Mouse (Mus musculus) embryonic facial prominence, embryonic 14.5 days (tissue): Measurements from ENCODE around the gene Ankrd33b. TPM values are rescaled to one million over a fixed set of nuclear protein-coding genes. Genes with fewer than 3 reads are reported as not detected.

Source experiments
- ATAC-seq: fragments of 200-750 bp; cut with Nextera tagmentation; 2 replicates; pipeline ENCODE4 v1.8.0; 2017; ENCODE audit warnings: low read depth, moderate number of reproducible peaks, moderate TSS enrichment
- DNase-seq: peaks from one replicate; pipeline ENCODE4 v3.0.0-alpha.2; 2015; ENCODE audit warnings: low spot score
- H3K27ac ChIP-seq: fragments of 300-500 bp; sonication (generic); replicated peaks from 2 replicates; pipeline ENCODE4 v1.5.1; 2014; ENCODE audit warnings: low read depth, mild to moderate bottlenecking, low read length, moderate library complexity
- H3K27me3 ChIP-seq: fragments of 300-500 bp; sonication (generic); replicated peaks from 2 replicates; pipeline ENCODE4 v1.6.1; 2014; ENCODE audit warnings: low read length; ENCODE audit not compliant: control insufficient read depth, insufficient read depth
- H3K36me3 ChIP-seq: fragments of 300-500 bp; sonication (generic); 2 replicates; pipeline ENCODE4 v1.6.1; 2014; ENCODE audit warnings: low read length, mixed read lengths; ENCODE audit not compliant: control insufficient read depth, insufficient read depth
- H3K4me1 ChIP-seq: fragments of 300-500 bp; sonication (generic); 2 replicates; pipeline ENCODE4 v1.6.1; 2014; ENCODE audit warnings: antibody characterized with exemption, low read length; ENCODE audit not compliant: control insufficient read depth, insufficient read depth
- H3K4me2 ChIP-seq: fragments of 300-500 bp; sonication (generic); 2 replicates; pipeline ENCODE4 v1.6.1; 2014; ENCODE audit warnings: low read depth, mild to moderate bottlenecking, low read length, moderate library complexity, mixed read lengths
- H3K4me3 ChIP-seq: fragments of 300-500 bp; sonication (generic); 2 replicates; pipeline ENCODE4 v1.5.1; 2014; ENCODE audit warnings: low read depth, mild to moderate bottlenecking, low read length
- H3K9ac ChIP-seq: fragments of 300-500 bp; sonication (generic); 2 replicates; pipeline ENCODE4 v1.6.1; 2014; ENCODE audit warnings: low read depth, mild to moderate bottlenecking, low read length, moderate library complexity, mixed read lengths
- H3K9me3 ChIP-seq: fragments of 300-500 bp; sonication (generic); 2 replicates; pipeline ENCODE4 v1.6.1; 2016; ENCODE audit warnings: low read length; ENCODE audit not compliant: control insufficient read depth
- WGBS: fragments of 180-500 bp; shearing (Covaris S2); extraction: QIAGEN DNeasy Blood & Tissue Kit; methylation state at CpG from one replicate; pipeline ENCODE4 v1.1.7; 2014; 5-methylcytosine and 5-hydroxymethylcytosine counted together
- polyA plus RNA-seq: library from polyadenylated mRNA; unstranded; fragments of >200 nt; fragmentation: Nextera tagmentation; extraction: Ambion mirVana; gene quantifications from 2 replicates; pipeline ENCODE4 v1.2.1, GENCODE M21; 2014

Gene Ankrd33b
- polyA plus RNA-seq, 1 experiment from 2014 or later = 1.1 TPM

DNA sequence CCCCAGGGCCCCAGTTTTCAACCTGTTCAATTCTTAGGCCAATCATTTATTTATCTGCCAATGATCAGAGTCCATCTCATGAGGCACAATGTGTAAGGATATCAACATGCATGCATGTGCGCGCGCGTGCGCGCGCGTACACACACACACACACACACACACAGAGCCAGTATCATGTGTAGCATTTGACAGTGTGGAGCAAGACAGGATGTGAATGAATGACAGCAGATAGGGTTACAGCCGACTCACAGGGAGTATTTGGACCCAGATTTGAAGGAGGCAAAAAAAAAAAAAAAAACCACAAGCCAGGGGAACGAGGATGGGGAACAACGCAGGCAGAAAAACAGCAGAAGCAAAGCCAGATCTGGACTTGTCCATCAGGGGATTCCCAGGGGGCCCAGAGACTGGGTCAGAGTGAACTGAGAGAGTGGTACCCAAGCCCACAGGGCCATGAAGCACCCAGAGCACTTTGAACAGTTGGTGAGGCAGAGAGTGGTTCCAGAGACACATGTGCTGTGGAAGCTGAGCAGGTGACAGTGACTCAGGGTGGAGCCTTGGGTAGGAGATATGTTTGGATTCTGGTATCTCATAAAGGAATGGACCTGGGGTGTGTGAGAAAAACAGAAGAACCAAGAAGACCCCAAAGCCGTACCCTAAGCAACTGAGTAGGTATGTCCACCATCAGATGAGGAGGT, 41.7 kb downstream of the Ankrd33b start:
- no peaks in the 10 kb centered on the region for H3K27me3 ChIP-seq
- no peak overlapping the region for H3K4me3 ChIP-seq
- H3K27ac ChIP-seq = no peak overlapping the region
- H3K4me1 ChIP-seq = no peaks in the 10 kb centered on the region
- no peak for ATAC-seq
- WGBS = 87% methylated on average over 12 of the region's 12 CpGs
- no peaks in the 10 kb centered on the region for H3K36me3 ChIP-seq
- H3K9ac ChIP-seq = no peak overlapping the region
- no peak for DNase-seq
- no peak overlapping the region for H3K4me2 ChIP-seq
- H3K9me3 ChIP-seq = no peaks in the 10 kb centered on the region

DNA sequence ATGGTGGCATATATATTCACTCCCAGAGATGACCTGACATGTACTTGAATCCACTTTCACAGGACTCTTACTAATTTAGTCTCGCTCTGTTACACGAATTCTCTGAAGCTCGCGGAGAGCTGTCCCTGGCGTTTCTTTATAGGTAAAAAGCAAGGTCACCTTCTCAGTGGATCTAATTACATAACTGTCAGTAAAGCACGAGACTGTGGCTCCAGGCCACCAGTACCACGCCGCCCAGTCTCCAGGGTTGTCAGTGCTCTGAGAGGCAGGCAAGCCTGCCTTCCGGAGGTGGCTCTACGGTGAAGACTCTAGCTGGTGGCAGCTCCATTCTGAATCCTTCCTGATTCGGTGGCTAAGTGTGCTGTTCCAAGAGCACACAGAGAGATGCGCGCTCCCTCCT, 43.0 kb downstream of the Ankrd33b start:
- 72% methylated on average over 13 of the region's 13 CpGs for WGBS
- ATAC-seq (no peak), DNase-seq (no peak)
- no peaks in the 10 kb centered on the region for H3K27me3 ChIP-seq
- no peaks in the 10 kb centered on the region for H3K36me3 ChIP-seq
- no peak overlapping the region for H3K4me2 ChIP-seq
- no peaks in the 10 kb centered on the region for H3K9me3 ChIP-seq
- H3K4me1 ChIP-seq = no peaks in the 10 kb centered on the region
- no peak overlapping the region for H3K4me3 ChIP-seq
- H3K9ac ChIP-seq = no peak overlapping the region
- no peak overlapping the region for H3K27ac ChIP-seq

DNA sequence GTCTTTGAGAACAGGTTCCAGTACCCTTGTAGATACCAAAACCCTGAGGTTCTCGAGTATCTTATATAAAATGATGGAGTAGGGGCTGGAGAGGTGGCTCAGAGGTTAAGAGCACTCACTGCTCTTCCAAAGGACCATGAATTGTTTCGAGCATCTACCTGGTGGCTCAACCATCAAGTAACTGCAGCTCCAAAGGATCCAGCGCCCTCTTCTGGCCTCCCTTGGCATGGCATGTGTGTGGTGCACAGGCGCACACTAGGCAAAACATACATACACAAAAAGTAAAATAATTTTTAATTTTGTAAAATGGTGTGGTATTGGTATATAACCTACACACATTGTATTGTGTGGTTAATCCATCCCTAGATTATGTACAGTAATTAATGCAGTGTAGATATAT, 43.8 kb downstream of the Ankrd33b start:
- H3K4me1 ChIP-seq = peaks cover 7% of the 10 kb centered on the region; the same call in 1 of the 2 replicates
- H3K27me3 ChIP-seq = no peaks in the 10 kb centered on the region
- WGBS = 77% methylated on average over 4 of the region's 4 CpGs
- DNase-seq = no peak
- no peak overlapping the region for H3K4me2 ChIP-seq
- no peak overlapping the region for H3K27ac ChIP-seq
- no peaks in the 10 kb centered on the region for H3K36me3 ChIP-seq
- no peaks in the 10 kb centered on the region for H3K9me3 ChIP-seq
- no peak overlapping the region for H3K9ac ChIP-seq
- H3K4me3 ChIP-seq = no peak overlapping the region
- ATAC-seq = no peak

DNA sequence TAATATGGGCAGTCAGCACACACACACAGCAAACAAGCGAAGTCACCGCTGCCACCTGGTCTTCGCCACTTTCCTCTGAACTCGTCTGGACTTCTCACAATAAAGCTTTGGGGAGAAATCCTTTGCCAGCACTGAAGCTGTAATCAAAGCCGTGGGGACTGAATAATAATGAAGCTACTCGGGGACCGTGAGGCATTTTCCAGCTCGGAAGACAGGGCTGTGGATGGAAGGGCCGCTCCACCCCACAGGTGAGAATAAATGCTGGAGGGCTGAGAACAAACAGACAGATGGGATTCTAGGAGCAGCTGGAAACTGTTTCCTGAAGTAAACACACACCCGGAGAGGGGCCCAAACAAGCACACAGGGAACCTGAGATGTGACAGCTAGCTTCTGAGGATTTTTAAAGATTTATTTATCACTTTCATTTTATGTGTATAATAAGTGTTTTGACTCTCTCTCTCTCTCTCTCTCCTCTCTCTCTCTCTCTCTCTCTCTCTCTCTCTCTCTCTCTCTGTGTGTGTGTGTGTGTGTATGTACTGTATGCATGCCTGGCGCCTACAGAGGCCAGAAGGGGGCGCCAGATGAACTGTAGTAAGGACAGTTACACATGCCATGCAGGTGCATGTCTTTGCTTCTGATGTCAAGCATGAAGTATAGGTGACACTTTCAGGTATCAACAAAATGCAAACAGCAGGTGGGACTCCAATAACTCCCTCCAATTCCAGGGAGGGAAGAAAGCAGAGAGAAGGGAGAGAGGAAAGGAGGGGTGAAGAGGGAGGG, 46.7 kb downstream of the Ankrd33b start:
- ATAC-seq = no peak
- Histone ChIP-seq H3K4me2 (no peak overlapping the region), H3K4me1 (peaks cover 20% of the 10 kb centered on the region), H3K27me3 (no peaks in the 10 kb centered on the region), H3K27ac (no peak overlapping the region), H3K9ac (no peak overlapping the region), H3K9me3 (no peaks in the 10 kb centered on the region), H3K36me3 (no peaks in the 10 kb centered on the region), H3K4me3 (no peak overlapping the region)
- WGBS = 58% methylated on average over 12 of the region's 12 CpGs
- no peak for DNase-seq

DNA sequence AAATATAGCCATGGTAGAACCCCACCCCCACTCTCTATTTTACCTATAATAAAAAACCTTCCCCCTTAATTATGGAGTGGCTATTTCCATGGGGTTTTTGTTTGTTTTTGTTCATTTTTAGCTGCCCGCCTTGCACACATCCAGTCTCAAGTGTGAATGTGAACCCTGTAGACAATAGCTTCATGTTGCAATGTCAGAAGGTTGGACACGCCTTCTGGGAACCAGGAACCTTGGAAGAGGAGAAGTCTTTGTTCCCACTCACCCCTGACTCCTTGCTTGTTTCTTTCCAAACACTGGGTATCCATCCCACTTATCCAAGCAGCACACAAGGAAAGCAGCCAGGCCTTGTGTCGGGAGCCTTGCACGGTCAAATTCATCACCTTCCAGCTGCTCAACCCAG, 48.5 kb downstream of the Ankrd33b start:
- peak overlapping the region; percentile 84 for H3K27ac ChIP-seq
- no peaks in the 10 kb centered on the region for H3K9me3 ChIP-seq
- 44% methylated on average over 4 of the region's 4 CpGs for WGBS
- peaks cover 20% of the 10 kb centered on the region for H3K4me1 ChIP-seq
- ATAC-seq (0 out of 2 replicates have a peak, but pooled peaks have one; percentile 10), DNase-seq (no peak)
- no peak overlapping the region for H3K4me2 ChIP-seq
- no peaks in the 10 kb centered on the region for H3K36me3 ChIP-seq
- H3K4me3 ChIP-seq = no peak overlapping the region
- H3K27me3 ChIP-seq = no peaks in the 10 kb centered on the region
- no peak overlapping the region for H3K9ac ChIP-seq

DNA sequence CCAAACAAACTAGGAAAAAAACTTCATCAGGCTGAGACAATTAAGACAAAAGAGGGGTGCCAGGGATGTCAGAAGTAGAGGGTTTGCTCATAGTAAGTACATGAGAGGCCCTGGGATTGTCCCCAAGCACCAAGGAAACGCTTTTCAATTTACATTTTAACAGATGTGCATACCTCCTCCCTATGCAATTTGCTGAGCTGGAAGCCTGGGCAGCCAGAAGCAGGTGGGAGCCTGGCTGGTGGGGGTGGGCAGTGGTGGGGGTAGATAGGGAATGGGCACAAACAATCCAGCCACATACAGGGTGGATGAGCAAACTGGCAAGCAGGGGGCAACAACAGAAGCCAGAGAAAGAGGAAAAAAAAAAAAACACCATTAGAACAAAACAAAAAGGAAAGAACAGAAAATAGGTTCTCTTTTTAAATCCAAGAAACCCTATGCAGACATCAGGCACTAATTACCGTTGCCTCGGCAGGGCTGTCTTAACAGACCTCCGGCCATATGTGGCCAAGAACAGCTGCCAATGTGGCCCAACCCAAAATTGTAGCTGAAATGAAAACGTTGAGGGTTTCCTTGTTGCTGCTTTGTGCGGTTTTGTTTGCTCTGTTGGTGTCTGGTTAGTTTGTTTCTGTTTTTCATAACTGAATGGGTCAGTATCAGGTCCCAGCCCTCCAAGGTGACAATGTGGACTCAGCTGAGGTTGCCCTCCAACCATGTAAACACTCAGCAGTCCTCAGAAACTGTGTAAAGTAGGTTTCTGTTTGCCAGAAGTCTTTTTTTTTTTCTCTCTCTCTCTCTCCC, 49.2 kb downstream of the Ankrd33b start:
- Histone ChIP-seq H3K4me3 (no peak overlapping the region), H3K36me3 (no peaks in the 10 kb centered on the region), H3K9ac (no peak overlapping the region), H3K27me3 (no peaks in the 10 kb centered on the region), H3K4me2 (peak overlapping the region; percentile 26; the same call in 1 of the 2 replicates), H3K27ac (peak overlapping the region; percentile 84), H3K9me3 (no peaks in the 10 kb centered on the region), H3K4me1 (peaks cover 20% of the 10 kb centered on the region)
- DNase-seq = peak; percentile 92
- WGBS = 16% methylated on average over 6 of the region's 6 CpGs
- ATAC-seq = peak; percentile 50; the same call in 1 of the 2 replicates

DNA sequence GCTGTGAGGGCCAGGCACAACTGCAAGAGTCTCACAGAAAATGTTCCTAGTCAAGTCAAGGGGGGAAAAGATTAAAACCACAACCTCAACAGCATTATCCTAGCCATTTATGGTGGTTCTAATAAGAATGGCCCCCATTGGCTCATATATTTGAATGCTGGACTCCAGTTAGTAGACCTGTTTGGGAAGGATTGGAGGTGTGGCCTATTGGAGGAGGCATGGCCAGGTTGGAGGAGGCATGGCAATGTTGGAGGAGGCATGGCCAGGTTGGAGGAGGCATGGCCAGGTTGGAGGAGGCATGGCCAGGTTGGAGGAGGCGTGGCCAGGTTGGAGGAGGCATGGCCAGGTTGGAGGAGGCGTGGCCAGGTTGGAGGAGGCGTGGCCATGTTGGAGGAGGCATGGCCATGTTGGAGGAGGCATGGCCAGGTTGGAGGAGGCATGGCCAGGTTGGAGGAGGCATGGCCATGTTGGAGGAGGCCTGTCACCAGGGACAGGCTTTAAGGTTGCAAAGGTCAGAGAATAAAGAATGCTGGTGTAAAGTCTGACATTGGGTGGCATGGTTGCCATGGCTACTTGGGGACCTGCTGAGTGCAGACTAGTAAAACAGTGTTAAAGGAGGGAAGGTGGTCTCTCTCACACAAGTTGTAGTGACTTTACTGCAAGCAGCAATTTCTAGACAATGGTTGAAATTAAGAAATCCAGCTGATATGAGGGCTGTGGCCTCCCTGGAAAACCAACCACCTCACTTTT, 50.3 kb downstream of the Ankrd33b start:
- Histone ChIP-seq H3K4me3 (no peak overlapping the region), H3K4me1 (peaks cover 20% of the 10 kb centered on the region), H3K27me3 (no peaks in the 10 kb centered on the region), H3K27ac (peak overlapping the region; percentile 84), H3K9me3 (no peaks in the 10 kb centered on the region), H3K4me2 (no peak overlapping the region), H3K36me3 (no peaks in the 10 kb centered on the region), H3K9ac (no peak overlapping the region)
- 95% methylated on average over 3 of the region's 3 CpGs for WGBS
- no peak for ATAC-seq
- no peak for DNase-seq

DNA sequence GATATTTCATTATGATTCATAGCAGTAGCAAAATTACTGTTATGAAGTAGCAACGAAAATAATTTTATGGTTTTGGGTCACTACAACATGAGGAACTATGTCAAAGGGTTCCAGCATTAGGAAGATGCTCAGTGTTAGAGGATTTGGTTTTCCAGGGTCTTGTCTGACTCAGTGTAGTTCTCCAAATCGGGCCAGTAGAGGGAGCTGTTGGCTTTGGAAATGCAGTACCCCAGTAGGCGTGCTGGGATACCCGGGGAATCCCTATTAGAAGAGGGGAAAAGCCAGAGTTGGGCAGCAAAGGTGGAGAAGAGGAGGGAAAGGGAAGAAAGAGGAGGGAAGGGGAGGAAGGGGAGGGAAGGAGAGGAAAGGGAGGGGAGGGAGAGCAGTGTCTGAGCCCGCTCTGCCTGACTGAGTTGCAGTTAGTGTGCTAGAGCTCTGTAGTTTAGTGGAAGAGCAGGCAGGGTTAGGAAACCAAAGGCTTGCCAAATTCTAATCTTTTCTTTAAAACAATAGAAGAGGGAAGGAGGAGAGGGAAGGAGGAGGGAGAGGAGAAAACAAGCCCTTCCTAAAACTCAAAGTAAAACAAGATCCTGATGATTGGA, 51.8 kb downstream of the Ankrd33b start:
- WGBS = 6% methylated on average over 5 of the region's 5 CpGs

More for the DNA sequence above, 51.8 kb downstream of the Ankrd33b start:
- H3K4me3 ChIP-seq = no peak overlapping the region
- no peaks in the 10 kb centered on the region for H3K36me3 ChIP-seq
- peak; percentile 84 for ATAC-seq
- H3K27ac ChIP-seq = no peak overlapping the region
- no peak overlapping the region for H3K9ac ChIP-seq
- no peaks in the 10 kb centered on the region for H3K9me3 ChIP-seq
- H3K4me2 ChIP-seq = no peak overlapping the region
- H3K4me1 ChIP-seq = peaks cover 20% of the 10 kb centered on the region
- H3K27me3 ChIP-seq = no peaks in the 10 kb centered on the region
- DNase-seq = peak; percentile 91
